Comparison of ENCODE assay signal across 10 mouse cellular contexts in genomic region chr10:115778624-115779023, GRCm38 (mm10). TPM values are rescaled to one million over a fixed set of nuclear protein-coding genes. Genes with fewer than 3 reads are reported as not detected.
DNase-seq lines count a peak whose midpoint lies in the region; ATAC-seq and TF ChIP-seq lines count a peak whose summit lies in the region.
"Had no signal": no experiment of that assay in that cellular context is flagged by ENCODE, and none has a peak within 500 bp of the region (broad histone marks: within the 10 kb centered on the region; RNA-seq: fewer than 3 reads in every experiment).

No protein-coding gene starts in this region.

- H3K4me1 ChIP-seq in midbrain, embryonic 14.5 days (ENCODE audit: control insufficient read depth, insufficient read depth, low read length): no peaks in the 10 kb centered on the region
- H3K4me1 ChIP-seq in midbrain, embryonic 13.5 days (replicated peaks): peaks cover 3% of the 10 kb centered on the region; the same call in 1 of the 2 replicates
- H3K4me1 ChIP-seq in liver, postnatal 0 days (ENCODE audit: insufficient read depth): 0 out of 2 replicates have a peak, but pooled peaks cover 4% of the 10 kb centered on the region
- H3K4me1 ChIP-seq: limb, embryonic 15.5 days had no signal

- no peak overlapping the region for H3K9ac ChIP-seq in midbrain, embryonic 14.5 days (replicated peaks; ENCODE audit: low read length)
- no peak overlapping the region for H3K9ac ChIP-seq in midbrain, embryonic 13.5 days (replicated peaks)
- H3K9ac ChIP-seq in liver, postnatal 0 days (replicated peaks): no peak overlapping the region
- H3K9ac ChIP-seq: limb, embryonic 15.5 days had no signal

- peak; percentile 57 for TF ChIP-seq CTCF in liver, postnatal 0 days (IDR thresholded peaks at IDR 0.05; ENCODE audit: low read depth)

- H3K4me3 ChIP-seq in midbrain, embryonic 14.5 days (replicated peaks; ENCODE audit: low read depth, low read length): no peak overlapping the region
- no peak overlapping the region for H3K4me3 ChIP-seq in midbrain, embryonic 13.5 days (replicated peaks)
- H3K4me3 ChIP-seq in liver, postnatal 0 days (ENCODE audit: low read depth, low read length): no peak overlapping the region
- H3K4me3 ChIP-seq: limb, embryonic 15.5 days had no signal

- peak; percentile 5 for DNase-seq in frontal cortex, postnatal 25 days (ENCODE audit: low spot score in 2 of 2)
- peak; percentile 28 for DNase-seq in midbrain, embryonic 14.5 days
- peak; percentile 28 for DNase-seq in liver, postnatal 0 days
- DNase-seq in Muller cell, postnatal 12 days (ENCODE audit: inconsistent ontology term): no peak
- no peak for DNase-seq in cerebellum, adult 8-10 months

- no peak overlapping the region for H3K27ac ChIP-seq in midbrain, embryonic 14.5 days (replicated peaks; ENCODE audit: low read depth, low read length)
- H3K27ac ChIP-seq in midbrain, embryonic 13.5 days: no peak overlapping the region
- H3K27ac ChIP-seq in liver, postnatal 0 days (ENCODE audit: low read depth): no peak overlapping the region
- H3K27ac ChIP-seq: limb, embryonic 15.5 days had no signal

- no peak for ATAC-seq in frontal cortex, adult (ENCODE audit: low TSS enrichment)
- ATAC-seq in midbrain, embryonic 14.5 days (ENCODE audit: low FRiP score, low TSS enrichment): no peak
- ATAC-seq in midbrain, embryonic 13.5 days: no peak
- peak; percentile 81 for ATAC-seq in common myeloid progenitor, adult 5-6 weeks (replicated peaks; ENCODE audit: low read depth, poor library complexity, severe bottlenecking)
- ATAC-seq in liver, postnatal 0 days: no peak

- no peak for TF ChIP-seq EP300 in liver, postnatal 0 days (IDR thresholded peaks at IDR 0.05; ENCODE audit: low read depth)

- 45% methylated on average over 5 of the region's 5 CpGs for WGBS in midbrain, embryonic 14.5 days
- WGBS in midbrain, embryonic 13.5 days: 39% methylated on average over 5 of the region's 5 CpGs
- 54% methylated on average over 5 of the region's 5 CpGs for WGBS in liver, postnatal 0 days (ENCODE audit: insufficient replicate concordance)

- H3K9me3 ChIP-seq in midbrain, embryonic 14.5 days (ENCODE audit: control insufficient read depth, low read length): no peaks in the 10 kb centered on the region
- H3K9me3 ChIP-seq in midbrain, embryonic 13.5 days: no peaks in the 10 kb centered on the region
- H3K9me3 ChIP-seq in liver, postnatal 0 days (ENCODE audit: low read length): no peaks in the 10 kb centered on the region
- H3K9me3 ChIP-seq: limb, embryonic 15.5 days had no signal

- no peak overlapping the region for H3K4me2 ChIP-seq in midbrain, embryonic 14.5 days (ENCODE audit: low read length)
- H3K4me2 ChIP-seq in midbrain, embryonic 13.5 days (replicated peaks): no peak overlapping the region
- H3K4me2 ChIP-seq in liver, postnatal 0 days (ENCODE audit: low read depth, low read length): no peak overlapping the region
- H3K4me2 ChIP-seq: limb, embryonic 15.5 days had no signal

- H3K27me3 ChIP-seq in midbrain, embryonic 14.5 days (ENCODE audit: control insufficient read depth, insufficient read depth, low read length): no peaks in the 10 kb centered on the region
- no peaks in the 10 kb centered on the region for H3K27me3 ChIP-seq in midbrain, embryonic 13.5 days
- H3K27me3 ChIP-seq in liver, postnatal 0 days (ENCODE audit: insufficient read depth, low read length): no peaks in the 10 kb centered on the region
- H3K27me3 ChIP-seq: limb, embryonic 15.5 days had no signal

- H3K36me3 ChIP-seq in midbrain, embryonic 14.5 days (ENCODE audit: control insufficient read depth, insufficient read depth, low read length): no peaks in the 10 kb centered on the region
- H3K36me3 ChIP-seq in midbrain, embryonic 13.5 days: no peaks in the 10 kb centered on the region
- no peaks in the 10 kb centered on the region for H3K36me3 ChIP-seq in liver, postnatal 0 days (replicated peaks; ENCODE audit: insufficient read depth, low read length)
- H3K36me3 ChIP-seq: G1E; limb, embryonic 15.5 days had no signal

RNA-seq across cellular contexts. Expression of gene Tspan8, which starts 38.0 kb away (rescaled TPM):
- polyA plus RNA-seq in midbrain, embryonic 14.5 days (2014; fragmentation: Nextera tagmentation; extraction: Ambion mirVana): not detected in 2 replicates
- 0.24 and 0.30 TPM in 2 replicates for polyA plus RNA-seq in midbrain, embryonic 13.5 days (2015; fragmentation: Nextera tagmentation; extraction: Ambion mirVana)
- 28.3 and 31.6 TPM in 2 replicates for total RNA-seq in common myeloid progenitor, adult 5-6 weeks (2017)
- 23.6 and 23.7 TPM in 2 replicates for polyA plus RNA-seq in liver, postnatal 0 days (2015; fragmentation: Nextera tagmentation; extraction: Ambion mirVana)
- polyA plus RNA-seq: G1E had no signal

Comparison
In these comparisons a context has a peak if more than half of its experiments do, and no peak if none do; other contexts are left out.
1. DNase-seq: peak in frontal cortex, postnatal 25 days (2 of 2), midbrain, embryonic 14.5 days (single experiment) and liver, postnatal 0 days (single experiment); none in Muller cell, postnatal 12 days (single experiment) and cerebellum, adult 8-10 months (single experiment).
2. RNA of gene Tspan8, which starts 38.0 kb away (polyA plus RNA-seq): 23.6 to 23.7 TPM in liver, postnatal 0 days; 0.24 to 0.30 TPM in midbrain, embryonic 13.5 days and not detected in midbrain, embryonic 14.5 days; every median in the first group is over 10 times any median in the second.